Mouse (Mus musculus): Measurements from ENCODE around the gene Cacna1d. TPM values are rescaled to one million over a fixed set of nuclear protein-coding genes. Genes with fewer than 3 reads are reported as not detected.

Gene Cacna1d
- polyA plus RNA-seq, 1 experiment from 2014 or later = 1.2 TPM

DNA sequence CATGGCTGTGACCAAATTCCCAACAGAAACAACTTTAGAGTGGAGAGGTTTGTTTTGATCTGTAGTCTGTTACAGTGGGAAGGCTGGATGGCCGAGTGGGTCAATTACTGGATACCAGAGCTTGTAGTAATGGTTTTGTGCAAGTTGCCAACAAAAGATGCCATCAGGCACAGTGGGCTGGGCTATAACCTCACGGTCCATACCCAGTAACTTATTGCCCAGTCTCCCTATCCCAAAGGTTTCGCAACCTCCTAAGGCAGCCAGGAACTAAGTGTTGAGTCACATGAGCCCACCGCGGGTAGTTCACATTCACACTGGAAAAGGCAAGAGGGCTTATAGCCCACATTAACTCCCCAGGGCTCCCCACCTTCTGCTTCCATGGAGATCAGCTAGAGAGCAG is 474.6 kb downstream of the Cacna1d start:
- H3K4me3 ChIP-seq = no peak overlapping the region
- H3K27ac ChIP-seq = no peak overlapping the region
- DNase-seq (ENCODE audit: low spot score) = no peak
- H3K27me3 ChIP-seq (ENCODE audit: insufficient read depth, poor library complexity, severe bottlenecking) = no peaks in the 10 kb centered on the region
- no peaks in the 10 kb centered on the region for H3K9me3 ChIP-seq
- H3K36me3 ChIP-seq = no peaks in the 10 kb centered on the region
- 89% methylated on average over 5 of the region's 5 CpGs for WGBS
- H3K4me1 ChIP-seq (replicated peaks) = no peaks in the 10 kb centered on the region

DNA sequence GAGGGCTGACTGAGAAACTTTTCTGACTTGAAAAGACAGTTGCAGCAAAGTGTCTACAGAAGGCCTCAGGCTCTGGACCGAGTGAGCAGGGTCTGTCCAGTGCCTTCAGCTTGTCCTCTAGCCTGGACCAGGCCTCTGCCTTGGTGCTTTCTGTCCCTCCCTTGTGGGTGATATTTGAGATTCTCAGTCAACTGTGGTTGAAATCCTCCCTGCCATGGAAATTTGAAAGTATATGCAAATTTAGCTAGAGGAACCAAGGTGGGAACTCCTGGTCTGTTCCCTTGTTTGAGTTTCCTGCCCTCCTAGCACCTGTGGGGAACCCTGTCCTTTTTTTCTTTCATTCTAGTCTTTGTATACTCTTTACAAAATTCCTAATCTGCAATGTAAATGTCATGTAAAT is 476.2 kb downstream of the Cacna1d start:
- Histone ChIP-seq H3K27me3 (ENCODE audit: insufficient read depth, poor library complexity, severe bottlenecking) (peaks cover 10% of the 10 kb centered on the region), H3K9me3 (no peaks in the 10 kb centered on the region), H3K27ac (no peak overlapping the region), H3K4me1 (replicated peaks) (no peaks in the 10 kb centered on the region), H3K36me3 (no peaks in the 10 kb centered on the region), H3K4me3 (no peak overlapping the region)
- WGBS = 66% methylated on average over 1 of the region's 1 CpGs
- DNase-seq (ENCODE audit: low spot score) = no peak

DNA sequence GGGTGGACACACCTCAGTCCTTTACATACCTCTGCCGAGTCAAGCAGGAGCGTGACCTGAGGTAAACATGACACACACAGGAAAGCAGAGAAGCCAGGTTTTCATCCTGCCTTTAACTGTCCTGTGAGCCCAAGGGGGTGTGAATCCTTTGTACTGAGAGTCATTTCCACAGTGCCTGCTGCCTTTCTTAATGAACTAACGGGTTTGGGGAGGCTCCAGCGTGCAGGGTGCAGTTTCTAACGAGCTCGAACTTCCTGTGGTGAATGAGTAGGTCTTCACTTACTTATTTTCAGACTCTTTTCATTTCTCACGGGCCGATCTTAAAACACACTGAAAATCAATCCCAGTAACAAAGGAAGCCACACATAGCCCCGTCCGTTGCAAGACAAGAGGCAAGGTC is 476.8 kb downstream of the Cacna1d start:
- DNase-seq (ENCODE audit: low spot score) = no peak
- no peaks in the 10 kb centered on the region for H3K36me3 ChIP-seq
- no peaks in the 10 kb centered on the region for H3K9me3 ChIP-seq
- H3K27ac ChIP-seq = no peak overlapping the region
- no peaks in the 10 kb centered on the region for H3K4me1 ChIP-seq (replicated peaks)
- H3K27me3 ChIP-seq (ENCODE audit: insufficient read depth, poor library complexity, severe bottlenecking) = peaks cover 15% of the 10 kb centered on the region
- no peak overlapping the region for H3K4me3 ChIP-seq
- 77% methylated on average over 10 of the region's 10 CpGs for WGBS

DNA sequence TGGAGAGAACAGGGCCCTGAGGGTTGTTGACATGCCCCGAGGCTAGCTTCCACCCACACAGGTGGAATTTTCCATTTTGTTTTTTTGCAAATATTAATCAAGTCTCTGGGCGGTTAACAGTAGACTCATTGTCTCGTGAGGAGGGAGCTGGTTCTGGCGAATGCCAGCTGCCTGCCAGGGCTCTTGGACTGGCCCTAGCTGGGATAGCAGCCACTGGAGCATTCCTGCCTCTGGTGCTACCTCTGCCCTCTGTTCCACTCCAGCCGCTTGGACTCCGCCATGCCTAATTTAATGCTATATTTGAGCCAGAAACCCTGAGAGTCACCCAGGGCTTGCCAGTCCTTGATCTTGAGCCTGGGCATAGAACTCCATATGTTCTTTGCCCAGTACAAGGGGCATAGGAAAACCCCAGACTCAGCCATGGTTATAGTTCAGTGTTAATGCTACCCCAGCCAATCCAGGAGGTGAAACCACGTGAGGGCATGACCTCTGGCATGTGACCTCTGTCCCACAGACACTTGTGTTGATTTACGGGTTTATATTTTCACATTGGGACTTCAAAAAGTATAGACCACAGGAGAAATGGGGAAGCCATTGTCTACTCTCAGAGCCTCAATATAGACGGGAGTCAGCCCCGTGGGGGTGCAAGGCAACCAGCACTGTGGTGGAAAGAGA is 479.2 kb downstream of the Cacna1d start:
- Histone ChIP-seq H3K27ac (no peak overlapping the region), H3K36me3 (no peaks in the 10 kb centered on the region), H3K4me3 (no peak overlapping the region), H3K4me1 (replicated peaks) (peaks cover 11% of the 10 kb centered on the region), H3K27me3 (ENCODE audit: insufficient read depth, poor library complexity, severe bottlenecking) (peaks cover 40% of the 10 kb centered on the region), H3K9me3 (no peaks in the 10 kb centered on the region)
- WGBS = 85% methylated on average over 10 of the region's 10 CpGs
- DNase-seq (ENCODE audit: low spot score) = no peak

DNA sequence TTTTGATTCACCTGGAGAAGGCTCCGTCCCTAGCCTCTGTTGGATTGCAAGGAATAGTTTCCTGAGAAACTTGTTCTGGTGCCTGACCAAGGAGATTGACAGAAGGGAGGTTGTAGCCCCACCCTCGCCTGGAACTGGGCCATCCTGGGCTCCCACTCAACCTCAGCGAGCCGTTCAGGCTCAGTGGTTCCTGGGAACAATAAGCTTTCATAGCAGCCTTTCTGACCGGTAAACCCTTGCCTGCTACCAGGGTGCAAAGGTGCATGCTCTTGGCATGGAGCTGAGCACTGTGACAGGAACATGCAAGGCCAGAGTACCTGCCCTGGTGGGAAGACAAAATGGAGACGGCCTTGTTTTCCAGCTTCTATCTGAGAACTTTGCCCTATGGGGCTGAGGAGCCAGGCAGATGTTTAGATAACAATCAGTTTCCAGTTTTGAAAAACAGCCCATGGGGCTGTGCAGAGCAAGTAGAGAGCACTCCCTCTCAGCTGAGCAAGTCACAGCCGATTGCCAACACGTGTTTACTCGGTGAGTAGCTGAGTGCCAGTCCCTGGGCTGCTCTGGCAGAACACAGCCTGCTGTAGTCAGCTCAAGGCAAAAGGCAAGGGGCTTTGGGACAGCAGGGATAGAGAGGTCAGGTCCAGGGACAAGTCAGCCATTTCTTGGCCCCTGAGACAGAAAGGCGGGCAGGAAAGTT is 481.2 kb downstream of the Cacna1d start:
- 73% methylated on average over 10 of the region's 10 CpGs for WGBS
- DNase-seq (ENCODE audit: low spot score) = no peak
- H3K4me3 ChIP-seq = no peak overlapping the region

DNA sequence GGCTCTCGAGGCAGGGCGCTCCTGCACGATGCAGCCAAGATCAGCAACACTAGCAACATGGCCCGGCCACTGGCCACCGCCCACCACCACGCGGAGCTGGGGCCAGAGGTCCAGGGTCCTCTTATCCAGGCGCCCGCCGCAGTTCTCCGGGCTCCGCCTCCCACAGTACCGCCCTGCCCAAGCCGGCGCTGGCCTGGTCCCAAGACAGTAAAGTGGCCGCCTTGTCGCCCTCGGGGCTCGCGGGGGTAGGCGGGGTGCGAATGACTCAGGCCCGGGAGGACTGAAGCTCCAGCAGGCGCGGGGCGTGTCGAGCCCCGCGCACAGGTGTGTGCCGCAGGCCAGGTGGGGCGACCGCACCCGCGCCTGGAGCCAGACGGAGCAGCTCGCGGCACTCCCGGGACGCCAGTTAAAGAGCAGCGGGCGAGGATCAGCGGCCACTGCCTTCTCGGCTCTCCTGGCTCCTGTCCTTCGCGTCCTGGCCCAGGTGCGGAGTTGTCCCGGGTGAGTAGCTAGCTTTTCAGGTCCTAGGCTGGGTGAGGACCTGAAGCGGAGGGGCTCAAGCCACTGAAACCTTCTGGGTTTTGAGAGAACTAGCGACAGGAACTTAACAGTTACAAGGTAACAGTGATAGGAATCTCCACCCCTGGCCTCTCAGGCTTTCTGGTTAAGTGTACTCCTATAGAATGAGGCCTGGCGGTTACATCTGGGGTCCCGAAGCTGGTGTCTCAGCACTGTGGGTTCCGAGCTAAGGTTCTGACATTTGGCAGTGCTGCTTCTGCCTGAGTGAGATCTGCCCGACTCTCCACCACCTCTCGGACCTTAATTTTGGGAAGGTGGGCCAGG is 482.3 kb downstream of the Cacna1d start, which contains the start of the genes Il17rb and Chdh:
Gene Il17rb (minus strand): TSS at position 164 of the 843 bp plus-strand sequence.
Gene Chdh (plus strand): TSS at position 291 of the 843 bp plus-strand sequence.
- no peaks in the 10 kb centered on the region for H3K9me3 ChIP-seq
- 9% methylated on average over 54 of the region's 54 CpGs for whole genome bisulfite sequencing
- no peaks in the 10 kb centered on the region for H3K36me3 ChIP-seq
- H3K27ac ChIP-seq = peak within 1 kb of the TSS; percentile 37; the same call in 1 of the 2 replicates
- peak; percentile 45 for DNase-seq (ENCODE audit: low spot score)
- H3K27me3 ChIP-seq (ENCODE audit: insufficient read depth, poor library complexity, severe bottlenecking) = peaks cover 43% of the 10 kb centered on the region
- peaks cover 11% of the 10 kb centered on the region for H3K4me1 ChIP-seq (replicated peaks)
- peak within 1 kb of the TSS; percentile 61 for H3K4me3 ChIP-seq

More for the DNA sequence above, 481.2 kb downstream of the Cacna1d start:
- Histone ChIP-seq H3K9me3 (no peaks in the 10 kb centered on the region), H3K27ac (no peak overlapping the region), H3K4me1 (replicated peaks) (peaks cover 11% of the 10 kb centered on the region), H3K36me3 (no peaks in the 10 kb centered on the region), H3K27me3 (ENCODE audit: insufficient read depth, poor library complexity, severe bottlenecking) (peaks cover 43% of the 10 kb centered on the region)

DNA sequence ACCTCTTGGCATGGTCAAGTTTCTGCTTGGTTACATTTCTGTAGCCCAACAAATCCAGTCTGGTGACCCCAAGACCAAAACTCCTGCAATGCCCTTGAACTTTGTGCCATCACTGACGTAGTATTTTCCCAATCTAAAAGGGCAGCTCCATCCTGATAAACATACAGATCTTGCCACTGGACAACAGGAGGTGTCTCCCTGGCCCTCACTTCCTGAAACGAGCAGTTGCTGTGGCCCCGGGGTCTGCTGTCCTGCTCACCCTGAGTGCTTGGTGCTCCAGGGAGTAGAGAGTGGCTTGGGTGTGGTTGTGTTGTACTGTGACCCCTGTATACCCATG is 491.8 kb downstream of the Cacna1d start:
- no peak for DNase-seq (ENCODE audit: low spot score)
- H3K4me1 ChIP-seq (replicated peaks) = no peaks in the 10 kb centered on the region
- WGBS = 89% methylated on average over 3 of the region's 3 CpGs
- no peaks in the 10 kb centered on the region for H3K9me3 ChIP-seq
- H3K27ac ChIP-seq = no peak overlapping the region
- peaks cover 39% of the 10 kb centered on the region for H3K36me3 ChIP-seq
- no peak overlapping the region for H3K4me3 ChIP-seq
- H3K27me3 ChIP-seq (ENCODE audit: insufficient read depth, poor library complexity, severe bottlenecking) = no peaks in the 10 kb centered on the region

DNA sequence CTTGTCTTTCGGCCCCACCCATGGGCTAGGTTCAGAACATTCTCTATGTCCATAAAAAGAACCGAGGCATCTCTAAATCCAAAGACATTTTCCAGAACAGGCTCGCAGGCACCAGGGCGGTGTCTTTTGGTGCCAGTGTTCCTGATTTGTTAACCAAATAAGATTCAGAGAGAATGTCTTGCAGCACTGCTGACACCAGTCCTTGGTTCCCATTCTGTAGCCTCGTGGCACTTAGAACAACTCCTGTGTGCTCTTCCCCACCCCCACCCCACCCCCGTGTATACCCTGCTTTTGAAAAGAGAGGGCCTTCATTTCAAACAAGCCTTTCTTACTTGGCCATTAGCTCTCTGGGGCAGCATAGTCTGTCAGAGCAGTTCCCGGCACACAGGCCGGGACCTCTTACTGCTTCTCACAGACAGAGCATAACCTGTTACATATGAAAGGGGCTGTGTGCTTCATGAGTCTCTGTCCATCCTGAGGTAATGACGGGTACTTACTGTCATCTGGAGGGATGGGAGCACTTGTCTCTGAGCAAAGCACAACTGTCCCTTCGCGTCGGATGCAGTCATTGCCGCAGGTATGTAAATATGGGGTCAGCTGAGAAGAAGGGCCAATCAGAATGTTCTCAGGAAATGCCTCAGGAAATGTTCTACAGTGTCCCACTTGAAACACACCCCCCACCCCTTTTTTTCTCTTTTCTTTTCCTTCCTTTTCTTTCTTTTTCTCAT is 492.3 kb downstream of the Cacna1d start:
- no peaks in the 10 kb centered on the region for H3K4me1 ChIP-seq (replicated peaks)
- H3K36me3 ChIP-seq = peaks cover 45% of the 10 kb centered on the region
- WGBS = 81% methylated on average over 13 of the region's 13 CpGs
- H3K27me3 ChIP-seq (ENCODE audit: insufficient read depth, poor library complexity, severe bottlenecking) = no peaks in the 10 kb centered on the region
- H3K27ac ChIP-seq = no peak overlapping the region
- no peaks in the 10 kb centered on the region for H3K9me3 ChIP-seq
- no peak overlapping the region for H3K4me3 ChIP-seq
- DNase-seq (ENCODE audit: low spot score) = no peak

DNA sequence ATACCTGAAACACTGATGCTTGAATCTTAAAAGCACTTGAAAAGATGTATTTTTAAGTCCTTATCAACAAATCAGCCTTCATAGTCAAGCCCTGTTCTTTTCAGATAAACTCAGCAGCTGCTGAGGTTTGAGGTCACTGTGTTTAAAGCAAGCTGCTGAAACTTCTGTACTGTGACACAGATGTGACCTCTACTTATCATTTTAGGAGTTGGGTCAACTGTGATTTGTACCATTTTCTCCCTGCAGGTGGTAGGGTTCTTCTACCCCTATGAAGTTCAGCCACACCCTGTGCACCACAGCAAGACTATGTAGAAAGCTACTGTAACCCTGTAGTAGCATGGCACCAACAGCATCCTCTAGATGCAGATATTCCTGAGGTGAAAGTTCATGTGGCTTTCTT is 493.9 kb downstream of the Cacna1d start:
- no peak for DNase-seq (ENCODE audit: low spot score)
- H3K27ac ChIP-seq = no peak overlapping the region
- no peaks in the 10 kb centered on the region for H3K27me3 ChIP-seq (ENCODE audit: insufficient read depth, poor library complexity, severe bottlenecking)
- H3K4me1 ChIP-seq (replicated peaks) = no peaks in the 10 kb centered on the region
- H3K9me3 ChIP-seq = no peaks in the 10 kb centered on the region
- peaks cover 60% of the 10 kb centered on the region for H3K36me3 ChIP-seq
- H3K4me3 ChIP-seq = no peak overlapping the region

DNA sequence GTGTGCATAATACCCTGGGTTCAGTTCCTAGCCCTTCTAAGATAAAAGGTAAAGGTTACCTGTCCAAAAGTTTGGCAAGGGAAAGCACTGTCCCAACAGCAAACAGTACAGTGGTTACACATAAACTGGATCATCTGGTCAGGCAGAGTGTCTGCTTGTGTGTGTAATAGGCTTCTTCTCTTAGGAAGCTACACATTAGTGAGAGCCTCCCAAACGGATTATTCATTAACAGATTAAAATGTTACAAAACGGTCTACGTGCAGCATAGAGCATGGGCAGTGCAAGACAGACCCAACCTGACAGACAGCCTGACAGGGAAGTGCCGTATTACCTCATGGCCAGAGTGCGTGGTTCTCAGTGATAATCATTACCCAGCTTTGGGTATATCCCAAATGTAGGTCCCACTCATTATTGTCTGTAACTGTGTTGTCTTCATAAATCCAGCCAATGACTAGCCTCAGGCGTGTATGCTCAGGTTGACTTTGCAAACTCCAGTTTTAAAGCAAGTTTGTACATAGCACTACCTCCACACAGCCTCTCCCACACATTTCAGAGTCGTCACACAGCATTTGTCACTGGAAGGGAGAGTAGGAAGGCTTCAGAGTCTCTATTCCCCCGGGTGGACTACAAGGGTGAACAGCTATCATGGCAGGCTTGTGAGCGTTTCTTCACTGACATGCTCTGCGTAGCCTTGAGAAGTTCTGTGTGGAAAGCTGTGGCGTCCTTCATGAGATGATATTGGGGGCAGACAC is 495.1 kb downstream of the Cacna1d start:
- Histone ChIP-seq H3K27me3 (ENCODE audit: insufficient read depth, poor library complexity, severe bottlenecking) (no peaks in the 10 kb centered on the region), H3K36me3 (peaks cover 72% of the 10 kb centered on the region), H3K4me1 (replicated peaks) (no peaks in the 10 kb centered on the region), H3K27ac (no peak overlapping the region), H3K4me3 (no peak overlapping the region), H3K9me3 (no peaks in the 10 kb centered on the region)
- DNase-seq (ENCODE audit: low spot score) = no peak
- WGBS = 95% methylated on average over 11 of the region's 11 CpGs

DNA sequence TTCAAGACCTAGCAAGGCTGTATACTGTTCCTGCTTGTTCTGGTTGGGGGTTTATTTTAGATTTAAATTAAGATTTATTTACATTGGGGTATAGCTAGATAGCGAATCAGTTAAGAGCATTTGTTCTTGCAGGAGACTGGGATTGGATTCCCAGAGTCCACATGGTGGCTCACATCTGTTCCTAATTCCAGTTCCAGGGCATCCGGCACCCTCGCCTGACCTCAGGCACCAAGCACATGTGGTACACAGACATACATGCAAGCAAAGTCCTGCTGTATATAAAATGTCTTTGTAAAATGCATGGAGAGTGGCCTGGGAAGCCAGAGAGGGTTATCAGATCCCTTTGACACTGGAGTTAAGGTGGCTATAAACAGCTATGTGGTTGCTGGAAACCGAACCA is 496.3 kb downstream of the Cacna1d start:
- 77% methylated on average over 4 of the region's 4 CpGs for WGBS
- Histone ChIP-seq H3K27me3 (ENCODE audit: insufficient read depth, poor library complexity, severe bottlenecking) (no peaks in the 10 kb centered on the region), H3K27ac (no peak overlapping the region), H3K4me1 (replicated peaks) (no peaks in the 10 kb centered on the region), H3K4me3 (no peak overlapping the region), H3K36me3 (peaks cover 84% of the 10 kb centered on the region), H3K9me3 (no peaks in the 10 kb centered on the region)
- peak; percentile 55 for DNase-seq (ENCODE audit: low spot score)
